Mouse (Mus musculus) megakaryocyte, embryonic 14.5 days (primary cell): ENCODE results near the gene Lag3.

Experiments
- FLI1 ChIP-seq: IDR thresholded peaks from 2 replicates; pipeline ENCODE4 v1.6.1; 2012; ENCODE audit warnings: low read length, inconsistent platforms, mixed read lengths
- GATA1 ChIP-seq: IDR thresholded peaks from 3 replicates; pipeline ENCODE4 v1.6.1; 2012; ENCODE audit warnings: mixed read lengths, low read length, inconsistent platforms, borderline replicate concordance

- TF ChIP-seq GATA1 = no peak
- no peak for TF ChIP-seq FLI1
Observed at GRCm38 (mm10) chr6:124911533-124912218, at the start of gene Lag3.
